Mouse (Mus musculus) neural tube, embryonic 13.5 days (tissue): ENCODE measurements around the gene Sec24a. TPM values are rescaled to one million over a fixed set of nuclear protein-coding genes. Genes with fewer than 3 reads are reported as not detected.
"Not testable (repeated sequence)": the region's sequence is repeated elsewhere in the genome, so short reads cannot be mapped to it uniquely, and the experiment has no call there.

Experiments used
- ATAC-seq: fragments of 200-750 bp; cut with Nextera tagmentation; 2 replicates; pipeline ENCODE4 v1.8.0; 2017; ENCODE audit warnings: low read depth, mild to moderate bottlenecking, moderate TSS enrichment, moderate library complexity
- H3K27ac ChIP-seq: fragments of 300-500 bp; sonication (generic); replicated peaks from 2 replicates; pipeline ENCODE4 v1.5.1; 2015; ENCODE audit warnings: moderate library complexity, mild to moderate bottlenecking, inconsistent platforms
- H3K27me3 ChIP-seq: fragments of 300-500 bp; sonication (generic); 2 replicates; pipeline ENCODE4 v1.6.1; 2015; ENCODE audit warnings: mild to moderate bottlenecking, inconsistent platforms
- H3K36me3 ChIP-seq: fragments of 300-500 bp; sonication (generic); 2 replicates; pipeline ENCODE4 v1.6.1; 2015; ENCODE audit warnings: mild to moderate bottlenecking, inconsistent platforms
- H3K4me1 ChIP-seq: fragments of 300-500 bp; sonication (generic); replicated peaks from 2 replicates; pipeline ENCODE4 v1.6.1; 2015; ENCODE audit warnings: inconsistent platforms
- H3K4me2 ChIP-seq: fragments of 300-500 bp; sonication (generic); 2 replicates; pipeline ENCODE4 v1.6.1; 2015; ENCODE audit warnings: inconsistent platforms, mild to moderate bottlenecking, moderate library complexity
- H3K4me3 ChIP-seq: fragments of 300-500 bp; sonication (generic); 2 replicates; pipeline ENCODE4 v1.5.1; 2015; ENCODE audit warnings: mild to moderate bottlenecking, inconsistent platforms
- H3K9ac ChIP-seq: fragments of 300-500 bp; sonication (generic); 2 replicates; pipeline ENCODE4 v1.6.1; 2015; ENCODE audit warnings: moderate library complexity, mild to moderate bottlenecking, inconsistent platforms
- H3K9me3 ChIP-seq: fragments of 300-500 bp; sonication (generic); 2 replicates; pipeline ENCODE4 v1.6.1; 2016; ENCODE audit warnings: inconsistent platforms
- WGBS: fragments of 180-500 bp; shearing (Covaris S2); methylation state at CpG from one replicate; pipeline ENCODE4 v1.1.7; 2015; 5-methylcytosine and 5-hydroxymethylcytosine counted together
- polyA plus RNA-seq: library from polyadenylated mRNA; unstranded; fragments of >200 nt; fragmentation: Nextera tagmentation; extraction: Ambion mirVana; gene quantifications from 2 replicates; pipeline ENCODE4 v1.2.1, GENCODE M21; 2015

The Sec24a gene
- polyA plus RNA-seq, 1 experiment from 2014 or later = 14.7 TPM

DNA sequence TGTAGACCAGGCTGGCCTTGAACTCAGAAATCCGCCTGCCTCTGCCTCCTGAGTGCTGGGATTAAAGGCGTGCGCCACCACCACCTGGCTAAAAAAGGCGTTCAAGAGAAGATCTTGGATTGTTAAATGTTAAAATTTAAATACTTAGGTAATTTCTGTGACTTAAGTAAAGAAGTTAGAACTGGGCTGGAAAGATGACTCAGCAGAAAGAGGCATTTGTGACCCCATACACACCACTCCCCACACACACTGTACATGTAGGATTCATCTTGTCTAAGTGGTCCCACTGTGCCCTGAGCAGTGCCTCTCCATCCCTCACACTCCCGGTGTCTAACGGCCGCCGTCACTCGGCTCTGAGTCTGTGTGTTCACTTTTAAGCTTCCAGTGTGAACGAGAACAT is 57.0 kb downstream of the Sec24a start:
- H3K27ac ChIP-seq = no peak overlapping the region
- H3K4me2 ChIP-seq = no peak overlapping the region
- no peak overlapping the region for H3K9ac ChIP-seq
- no peaks in the 10 kb centered on the region for H3K4me1 ChIP-seq
- 96% methylated on average over 10 of the region's 10 CpGs for WGBS
- no peaks in the 10 kb centered on the region for H3K9me3 ChIP-seq
- no peak overlapping the region for H3K4me3 ChIP-seq
- no peaks in the 10 kb centered on the region for H3K27me3 ChIP-seq
- no peak for ATAC-seq
- H3K36me3 ChIP-seq = peaks cover 87% of the 10 kb centered on the region

GRCm38 (mm10) chr11:51703379-51703998 is 59.9 kb downstream of the Sec24a start:
- Histone ChIP-seq H3K4me1 (no peaks in the 10 kb centered on the region), H3K27ac (no peak overlapping the region), H3K27me3 (no peaks in the 10 kb centered on the region), H3K4me3 (no peak overlapping the region), H3K36me3 (peaks cover 90% of the 10 kb centered on the region), H3K9ac (no peak overlapping the region), H3K9me3 (no peaks in the 10 kb centered on the region), H3K4me2 (no peak overlapping the region)
- 67% methylated on average over 10 of the region's 10 CpGs for WGBS
- no peak for ATAC-seq

DNA sequence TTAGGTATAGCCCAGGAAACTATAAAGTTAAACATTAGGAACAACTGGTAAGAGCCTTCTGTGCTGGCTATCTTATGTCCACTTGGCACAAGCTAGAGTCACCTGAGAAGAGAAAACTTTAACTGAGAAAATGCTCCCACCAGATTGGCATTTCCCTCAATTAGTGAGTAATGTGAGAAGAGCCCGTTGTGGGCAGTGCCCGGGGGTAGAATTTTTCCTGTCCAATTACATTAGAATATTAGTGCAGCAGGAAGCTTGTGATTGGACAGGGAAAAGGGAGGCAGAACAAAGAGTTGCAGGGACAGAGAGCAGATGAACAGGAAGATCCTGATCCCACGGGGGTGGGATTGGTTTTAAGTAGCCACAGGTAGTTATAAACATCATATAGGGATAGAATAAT is 60.6 kb downstream of the Sec24a start:
- H3K27me3 ChIP-seq = no peaks in the 10 kb centered on the region
- no peak overlapping the region for H3K27ac ChIP-seq
- H3K4me2 ChIP-seq = no peak overlapping the region
- no peaks in the 10 kb centered on the region for H3K9me3 ChIP-seq
- no peak for ATAC-seq
- H3K36me3 ChIP-seq = peaks cover 89% of the 10 kb centered on the region
- WGBS = 72% methylated on average over 3 of the region's 3 CpGs
- no peak overlapping the region for H3K4me3 ChIP-seq
- H3K4me1 ChIP-seq = no peaks in the 10 kb centered on the region
- H3K9ac ChIP-seq = no peak overlapping the region

DNA sequence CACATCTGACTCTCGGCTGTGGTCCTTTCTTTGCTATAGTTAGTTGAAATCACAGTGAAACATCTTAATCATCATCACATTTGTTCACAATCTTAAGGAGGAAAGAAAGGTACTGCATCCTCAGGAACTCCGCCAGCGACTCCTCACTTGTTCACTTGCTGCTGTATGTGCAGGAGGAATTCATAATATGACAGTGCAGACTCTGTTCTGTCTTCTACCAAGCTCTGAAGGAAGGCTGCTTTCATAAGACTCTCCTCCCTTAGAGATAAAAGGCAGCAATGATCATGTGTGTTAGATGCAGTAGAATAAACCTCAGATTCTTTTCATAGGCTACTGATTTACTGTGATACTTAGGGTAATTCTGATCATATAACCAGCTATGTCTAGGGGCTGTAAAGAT is 68.5 kb downstream of the Sec24a start:
- 93% methylated on average over 3 of the region's 3 CpGs for WGBS
- peaks cover 50% of the 10 kb centered on the region for H3K36me3 ChIP-seq

DNA sequence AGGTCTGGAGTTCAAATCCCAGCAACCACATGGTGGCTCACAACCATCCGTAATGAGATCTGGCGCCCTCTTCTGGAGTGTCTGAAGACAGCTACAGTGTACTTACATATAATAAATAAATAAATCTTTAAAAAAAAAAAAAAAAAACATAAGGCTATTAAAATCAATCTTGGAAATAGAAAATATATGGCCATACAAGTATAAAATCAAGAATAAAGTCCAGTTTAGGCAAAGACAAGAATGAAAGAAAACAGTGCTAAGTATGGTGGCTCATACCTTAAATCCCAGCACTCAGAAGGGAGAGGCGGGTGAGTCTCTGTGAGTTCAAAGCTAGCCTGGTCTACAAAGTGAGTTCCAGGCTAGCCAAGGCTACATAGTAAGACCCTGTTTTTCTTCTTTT is 72.8 kb downstream of the Sec24a start:
- Histone ChIP-seq H3K4me1 (peaks cover 15% of the 10 kb centered on the region), H3K36me3 (peaks cover 19% of the 10 kb centered on the region)
- 77% methylated on average over 2 of the region's 3 CpGs for WGBS
- not testable (repeated sequence) for H3K4me2 ChIP-seq, H3K9ac ChIP-seq, H3K27ac ChIP-seq, H3K4me3 ChIP-seq, ATAC-seq, H3K27me3 ChIP-seq, H3K9me3 ChIP-seq

More for the DNA sequence above, 68.5 kb downstream of the Sec24a start:
- no peaks in the 10 kb centered on the region for H3K4me1 ChIP-seq
- ATAC-seq = no peak
- H3K9me3 ChIP-seq = no peaks in the 10 kb centered on the region
- no peak overlapping the region for H3K27ac ChIP-seq
- no peak overlapping the region for H3K4me2 ChIP-seq
- H3K9ac ChIP-seq = no peak overlapping the region
- H3K27me3 ChIP-seq = no peaks in the 10 kb centered on the region
- no peak overlapping the region for H3K4me3 ChIP-seq

DNA sequence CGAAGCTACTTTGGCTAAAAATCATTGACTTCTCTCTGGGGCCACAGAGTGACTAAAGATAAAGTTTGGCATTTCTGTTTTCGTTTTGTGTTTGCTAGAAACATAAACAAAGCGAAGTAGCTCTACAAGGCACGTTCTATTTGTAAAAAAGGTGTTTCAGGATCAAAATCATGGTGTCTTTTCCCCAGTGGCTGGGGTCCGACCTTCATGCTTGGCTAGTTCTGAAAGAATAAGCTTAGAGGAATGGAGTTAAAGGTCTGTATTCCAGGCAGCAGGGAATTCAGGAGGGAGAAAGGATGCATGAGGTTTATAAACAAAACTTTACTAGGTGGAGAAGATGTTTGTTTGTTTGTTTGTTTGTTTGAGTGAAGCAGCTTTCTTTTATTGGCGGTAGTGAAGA is 74.1 kb downstream of the Sec24a start:
- Histone ChIP-seq H3K36me3 (peaks cover 23% of the 10 kb centered on the region), H3K4me3 (peak overlapping the region; percentile 71), H3K9ac (peak overlapping the region; percentile 77), H3K9me3 (no peaks in the 10 kb centered on the region), H3K4me1 (peaks cover 15% of the 10 kb centered on the region), H3K27ac (peak overlapping the region; percentile 99), H3K4me2 (peak overlapping the region; percentile 81), H3K27me3 (no peaks in the 10 kb centered on the region)
- 22% methylated on average over 6 of the region's 6 CpGs for WGBS
- ATAC-seq = no peak

DNA sequence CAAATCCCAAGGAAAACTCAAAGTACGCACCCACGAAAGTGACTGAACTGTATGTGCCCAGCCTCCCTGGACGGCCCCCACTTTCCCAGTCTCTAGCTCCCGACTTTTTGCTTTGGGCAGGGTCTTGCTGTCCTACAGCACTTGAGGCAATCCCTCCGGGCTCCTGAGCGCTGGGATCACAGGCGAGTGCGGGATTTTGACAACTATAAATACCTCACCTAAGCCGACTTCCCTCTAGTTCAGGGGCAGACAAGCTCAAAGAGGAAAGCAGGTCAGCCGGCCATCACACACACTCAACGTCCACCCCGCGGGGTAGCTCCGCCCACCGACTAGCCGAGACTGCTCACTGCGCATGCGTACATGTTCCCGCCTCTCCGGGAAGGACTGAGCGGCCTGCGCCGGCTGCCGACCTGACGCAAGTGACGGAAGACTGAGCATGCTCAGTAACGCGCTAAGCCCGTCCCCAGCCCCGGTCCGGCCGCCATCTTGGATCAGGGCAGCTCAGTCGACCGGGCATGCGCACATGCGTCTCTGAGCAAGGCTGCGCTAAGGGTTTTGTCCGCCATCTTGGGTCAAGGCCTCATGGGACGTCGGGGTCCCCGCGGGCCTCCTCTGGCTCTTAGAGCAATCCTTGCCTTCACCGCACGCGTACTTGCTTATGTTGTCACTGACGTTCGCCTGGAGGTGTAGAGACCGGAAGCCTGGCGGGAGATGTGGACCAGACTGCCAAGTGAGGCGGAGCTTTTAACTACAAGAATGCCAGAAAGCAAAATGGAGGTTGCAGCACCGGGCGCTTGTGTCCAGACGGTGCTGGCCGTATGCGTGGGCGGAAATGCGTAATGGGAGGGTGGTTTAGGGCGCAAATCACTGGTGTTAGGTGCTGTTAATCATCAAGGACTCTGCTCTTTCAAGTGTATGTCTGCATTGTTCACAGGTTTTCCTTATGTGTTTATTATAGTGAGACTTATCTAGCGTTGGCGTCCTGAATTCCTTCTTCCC is 74.8 kb downstream of the Sec24a start, which contains the start of gene 0610009B22Rik:
0610009B22Rik (minus strand) TSS at position 545 of the 999 bp plus-strand sequence.
- H3K4me3 ChIP-seq = peak within 1 kb of the TSS; percentile 71
- H3K4me2 ChIP-seq = peak within 1 kb of the TSS; percentile 81
- peaks cover 23% of the 10 kb centered on the region for H3K36me3 ChIP-seq
- H3K9me3 ChIP-seq = no peaks in the 10 kb centered on the region
- H3K9ac ChIP-seq = peak within 1 kb of the TSS; percentile 85
- under 1% methylated on average over 60 of the region's 60 CpGs for WGBS
- peaks cover 15% of the 10 kb centered on the region for H3K4me1 ChIP-seq
- H3K27me3 ChIP-seq = no peaks in the 10 kb centered on the region
- peak within 1 kb of the TSS; percentile 99 for H3K27ac ChIP-seq
- ATAC-seq = peak; percentile 99

DNA sequence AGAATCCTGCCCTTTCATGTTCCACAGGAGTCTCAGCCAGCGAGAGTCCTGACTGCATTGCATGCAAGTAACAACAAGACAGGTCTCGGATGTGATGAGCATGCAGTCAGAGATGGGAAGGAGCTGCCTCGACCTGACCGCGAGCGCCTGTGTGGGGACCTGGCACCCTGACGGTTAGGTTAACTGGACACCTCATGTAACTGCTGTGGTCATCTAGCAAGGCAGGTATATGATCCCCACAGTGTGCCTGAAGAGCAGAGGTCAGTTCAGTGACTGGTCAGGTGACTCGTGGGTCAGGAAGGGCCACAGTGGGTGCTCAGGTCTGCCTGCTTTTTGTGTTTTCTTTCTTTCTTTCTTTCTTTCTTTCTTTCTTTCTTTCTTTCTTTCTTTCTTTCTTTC is 81.5 kb downstream of the Sec24a start:
- Histone ChIP-seq H3K36me3 (peaks cover 13% of the 10 kb centered on the region; the same call in 1 of the 2 replicates), H3K27ac (no peak overlapping the region), H3K4me3 (no peak overlapping the region), H3K27me3 (no peaks in the 10 kb centered on the region), H3K9ac (no peak overlapping the region), H3K9me3 (no peaks in the 10 kb centered on the region), H3K4me1 (no peaks in the 10 kb centered on the region), H3K4me2 (no peak overlapping the region)
- no peak for ATAC-seq
- WGBS = 47% methylated on average over 8 of the region's 8 CpGs

- peaks cover 13% of the 10 kb centered on the region; the same call in 1 of the 2 replicates for H3K36me3 ChIP-seq
- H3K27ac ChIP-seq = no peak overlapping the region
- no peak; the same call in 1 of the 2 replicates for ATAC-seq
- H3K4me2 ChIP-seq = no peak overlapping the region
- no peaks in the 10 kb centered on the region for H3K27me3 ChIP-seq
- 39% methylated on average over 13 of the region's 13 CpGs for WGBS
- H3K4me1 ChIP-seq = no peaks in the 10 kb centered on the region
- no peaks in the 10 kb centered on the region for H3K9me3 ChIP-seq
- no peak overlapping the region for H3K9ac ChIP-seq
- no peak overlapping the region for H3K4me3 ChIP-seq
Observed at GRCm38 (mm10) chr11:51681324-51681975, 82.0 kb downstream of the Sec24a start.

DNA sequence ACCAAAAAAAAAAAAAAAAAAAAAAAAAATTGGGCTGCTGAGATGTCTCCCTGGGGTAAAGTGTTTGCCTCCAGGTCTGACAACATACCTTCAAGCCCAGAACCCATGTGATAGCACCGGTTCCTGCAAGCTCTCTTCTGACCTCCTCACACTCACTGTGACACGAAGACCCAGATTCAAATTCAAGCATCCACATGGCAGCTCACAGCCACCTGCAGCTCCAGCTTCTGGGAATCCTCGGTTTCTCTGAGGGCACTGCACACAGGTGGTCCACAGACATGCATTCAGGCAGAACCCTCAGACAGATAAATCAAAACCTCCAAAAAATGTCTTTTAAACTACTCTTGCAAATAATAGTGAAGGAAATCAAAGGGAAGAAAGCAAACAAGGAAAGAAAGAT is 84.0 kb downstream of the Sec24a start:
- Histone ChIP-seq H3K27ac (no peak overlapping the region), H3K9ac (no peak overlapping the region), H3K27me3 (no peaks in the 10 kb centered on the region), H3K9me3 (no peaks in the 10 kb centered on the region), H3K4me1 (no peaks in the 10 kb centered on the region), H3K4me3 (no peak overlapping the region), H3K36me3 (peaks cover under 1% of the 10 kb centered on the region; the same call in 1 of the 2 replicates), H3K4me2 (no peak overlapping the region)
- 73% methylated on average over 3 of the region's 3 CpGs for WGBS
- no peak for ATAC-seq

DNA sequence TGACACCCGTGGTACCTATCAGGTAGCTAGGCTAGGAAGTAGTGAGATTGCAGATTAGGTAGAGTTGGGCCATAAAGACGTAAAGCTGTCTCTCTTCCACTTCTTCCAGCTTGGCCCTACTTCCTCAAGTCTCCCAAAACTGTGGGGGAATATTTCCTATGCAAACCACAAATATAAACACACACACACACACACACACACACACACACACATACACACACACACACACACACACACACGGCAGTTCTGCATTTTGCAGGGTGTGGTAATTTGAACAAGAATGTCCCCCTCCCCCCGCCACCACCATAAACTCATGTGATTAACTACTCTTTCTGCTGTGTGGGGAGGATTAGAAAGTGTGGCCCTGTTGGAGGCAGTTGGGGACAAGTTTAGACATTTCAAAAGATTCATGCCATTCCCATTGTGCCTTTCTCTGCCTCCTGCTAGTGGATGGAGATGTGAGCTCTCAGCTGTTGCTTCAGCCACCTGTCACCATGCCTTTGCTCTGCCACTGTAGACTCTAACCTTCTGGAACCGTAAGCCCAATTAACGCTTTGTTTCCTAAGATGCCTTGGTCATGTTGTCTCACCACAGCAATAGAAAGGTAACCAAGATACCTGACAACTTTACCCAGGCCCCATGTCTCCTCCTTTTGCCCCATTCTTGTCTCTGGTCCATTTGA is 85.6 kb downstream of the Sec24a start:
- no peaks in the 10 kb centered on the region for H3K27me3 ChIP-seq
- ATAC-seq = no peak

More for the DNA sequence above, 85.6 kb downstream of the Sec24a start:
- 65% methylated on average over 6 of the region's 6 CpGs for WGBS
- Histone ChIP-seq H3K4me2 (no peak overlapping the region), H3K9me3 (no peaks in the 10 kb centered on the region), H3K4me3 (no peak overlapping the region), H3K4me1 (no peaks in the 10 kb centered on the region), H3K9ac (no peak overlapping the region), H3K36me3 (no peaks in the 10 kb centered on the region), H3K27ac (no peak overlapping the region)
